Mouse (Mus musculus) forebrain, postnatal 0 days (tissue): Measurements from ENCODE around the gene Gtf3c5. TPM values are rescaled to one million over a fixed set of nuclear protein-coding genes. Genes with fewer than 3 reads are reported as not detected.
A peak's percentile ranks its signal among the peaks of the same experiment; 100 is the strongest.

Experiments used
- ATAC-seq: fragments of 200-750 bp; cut with Nextera tagmentation; 2 replicates; pipeline ENCODE4 v1.8.0; 2017; ENCODE audit warnings: mild to moderate bottlenecking, moderate library complexity
- DNase-seq: peaks from one replicate; pipeline ENCODE4 v3.0.0-alpha.2; 2015
- H3K27ac ChIP-seq: fragments of 300-500 bp; sonication (generic); 2 replicates; pipeline ENCODE4 v1.5.1; 2014; ENCODE audit warnings: low read depth, mild to moderate bottlenecking, antibody characterized with exemption, low read length, moderate library complexity, mixed read lengths
- H3K27me3 ChIP-seq: fragments of 300-500 bp; sonication (generic); 2 replicates; pipeline ENCODE4 v1.6.1; 2014; ENCODE audit warnings: mild to moderate bottlenecking, low read length, mixed read lengths; ENCODE audit not compliant: insufficient read depth
- H3K36me3 ChIP-seq: fragments of 300-500 bp; sonication (generic); 2 replicates; pipeline ENCODE4 v1.6.1; 2014; ENCODE audit warnings: mild to moderate bottlenecking, moderate library complexity; ENCODE audit not compliant: insufficient read depth
- H3K4me1 ChIP-seq: fragments of 300-500 bp; sonication (generic); 2 replicates; pipeline ENCODE4 v1.6.1; 2014; ENCODE audit warnings: antibody characterized with exemption; ENCODE audit not compliant: insufficient read depth
- H3K4me2 ChIP-seq: fragments of 300-500 bp; sonication (generic); 2 replicates; pipeline ENCODE4 v1.6.1; 2014; ENCODE audit warnings: low read depth, mild to moderate bottlenecking, moderate library complexity
- H3K4me3 ChIP-seq: fragments of 300-500 bp; sonication (generic); 2 replicates; pipeline ENCODE4 v1.5.1; 2014; ENCODE audit warnings: low read depth, low read length, mixed read lengths
- H3K9ac ChIP-seq: fragments of 300-500 bp; sonication (generic); 2 replicates; pipeline ENCODE4 v1.6.1; 2014; ENCODE audit warnings: mild to moderate bottlenecking
- H3K9me3 ChIP-seq: fragments of 300-500 bp; sonication (generic); 2 replicates; pipeline ENCODE4 v1.6.1; 2016; ENCODE audit warnings: low read length
- CTCF ChIP-seq: sonication (generic); IDR thresholded peaks from 2 replicates; pipeline ENCODE4 v1.5.1; 2016; ENCODE audit warnings: antibody characterized with exemption, control low read depth, low read depth
- WGBS: fragments of 180-500 bp; shearing (Covaris S2); extraction: QIAGEN DNeasy Blood & Tissue Kit; methylation state at CpG from one replicate; pipeline ENCODE4 v1.1.7; 2014; 5-methylcytosine and 5-hydroxymethylcytosine counted together
- polyA plus RNA-seq: library from polyadenylated mRNA; unstranded; fragments of >200 nt; fragmentation: Nextera tagmentation; extraction: Ambion mirVana; gene quantifications from 2 replicates; pipeline ENCODE4 v1.2.1, GENCODE M21; 2015
- total RNA-seq: library from RNA; depleted of rRNA; stranded (reverse); fragments of >200 nt; gene quantifications from 2 replicates; pipeline ENCODE4 v1.2.3, GENCODE M21; 2014

Gene Gtf3c5
- total and polyA plus RNA-seq, 2 experiments from 2014 or later, result 32.7 to 33.3 TPM

GRCm38 (mm10) chr2:28532938-28533771, 50.4 kb downstream of the Gtf3c5 start:
- 6% methylated on average over 48 of the region's 49 CpGs for WGBS

GRCm38 (mm10) chr2:28530311-28530710, 53.2 kb downstream of the Gtf3c5 start:
- H3K9ac ChIP-seq, result no peak overlapping the region
- no peak overlapping the region for H3K27ac ChIP-seq
- WGBS, result 57% methylated on average over 7 of the region's 7 CpGs
- peaks cover 31% of the 10 kb centered on the region for H3K4me1 ChIP-seq
- H3K27me3 ChIP-seq, result no peaks in the 10 kb centered on the region
- ATAC-seq, result no peak
- no peak overlapping the region for H3K4me2 ChIP-seq
- H3K4me3 ChIP-seq, result no peak overlapping the region
- no peak for TF ChIP-seq CTCF
- H3K36me3 ChIP-seq, result no peaks in the 10 kb centered on the region
- no peak for DNase-seq
- H3K9me3 ChIP-seq, result no peaks in the 10 kb centered on the region

More at GRCm38 (mm10) chr2:28532938-28533771, 50.4 kb downstream of the Gtf3c5 start:
- H3K9me3 ChIP-seq, result no peaks in the 10 kb centered on the region
- 0 out of 2 replicates have a peak, but pooled peaks have one; percentile 2 for TF ChIP-seq CTCF
- peak overlapping the region; percentile 48 for H3K4me3 ChIP-seq
- peak overlapping the region; percentile 87 for H3K4me2 ChIP-seq
- H3K4me1 ChIP-seq, result peaks cover 51% of the 10 kb centered on the region
- ATAC-seq (peak; percentile 91), DNase-seq (peak; percentile 85)
- H3K27me3 ChIP-seq, result no peaks in the 10 kb centered on the region
- no peaks in the 10 kb centered on the region for H3K36me3 ChIP-seq
- peak overlapping the region; percentile 77 for H3K27ac ChIP-seq
- peak overlapping the region; percentile 68 for H3K9ac ChIP-seq

GRCm38 (mm10) chr2:28529856-28530255, 53.7 kb downstream of the Gtf3c5 start:
- ATAC-seq (no peak), DNase-seq (no peak)
- Histone ChIP-seq H3K36me3 (no peaks in the 10 kb centered on the region), H3K4me1 (peaks cover 29% of the 10 kb centered on the region), H3K27ac (no peak overlapping the region), H3K9ac (no peak overlapping the region), H3K4me2 (no peak overlapping the region), H3K9me3 (no peaks in the 10 kb centered on the region), H3K4me3 (no peak overlapping the region), H3K27me3 (no peaks in the 10 kb centered on the region)
- 65% methylated on average over 4 of the region's 4 CpGs for WGBS
- TF ChIP-seq CTCF, result no peak

DNA sequence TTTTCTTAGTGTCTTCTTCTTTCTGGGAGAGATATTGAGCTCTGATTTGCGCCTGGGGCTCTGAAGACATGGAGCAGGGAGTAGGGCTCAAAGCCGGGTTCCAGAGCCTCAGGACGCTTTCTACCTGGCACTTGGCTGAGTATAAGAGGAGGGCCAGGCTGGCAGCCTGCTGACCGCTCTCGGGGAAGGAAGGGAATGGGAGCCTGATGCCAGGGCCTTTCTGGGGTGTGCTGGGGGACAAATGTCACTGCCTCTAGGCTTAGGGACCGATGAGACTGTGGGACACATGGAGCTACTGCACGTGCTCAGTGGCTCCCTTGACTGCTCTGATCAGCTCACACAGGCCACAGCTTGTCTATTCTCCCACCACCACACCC, 55.2 kb downstream of the Gtf3c5 start:
- WGBS, result 83% methylated on average over 7 of the region's 7 CpGs
- Histone ChIP-seq H3K36me3 (no peaks in the 10 kb centered on the region), H3K4me3 (no peak overlapping the region), H3K27ac (no peak overlapping the region), H3K9me3 (no peaks in the 10 kb centered on the region), H3K4me2 (no peak overlapping the region), H3K9ac (no peak overlapping the region), H3K4me1 (peaks cover 14% of the 10 kb centered on the region; the same call in 1 of the 2 replicates), H3K27me3 (no peaks in the 10 kb centered on the region)
- no peak for TF ChIP-seq CTCF
- ATAC-seq (no peak), DNase-seq (no peak)

- no peak overlapping the region for H3K27ac ChIP-seq
- no peaks in the 10 kb centered on the region for H3K9me3 ChIP-seq
- ATAC-seq (no peak), DNase-seq (no peak)
- no peak overlapping the region for H3K4me3 ChIP-seq
- H3K9ac ChIP-seq, result no peak overlapping the region
- no peak overlapping the region for H3K4me2 ChIP-seq
- TF ChIP-seq CTCF, result no peak
- 0 out of 2 replicates have a peak, but pooled peaks cover under 1% of the 10 kb centered on the region for H3K36me3 ChIP-seq
- H3K4me1 ChIP-seq, result peaks cover 10% of the 10 kb centered on the region; the same call in 1 of the 2 replicates
- WGBS, result 86% methylated on average over 20 of the region's 20 CpGs
- no peaks in the 10 kb centered on the region for H3K27me3 ChIP-seq
Observed at GRCm38 (mm10) chr2:28527436-28528353, 55.9 kb downstream of the Gtf3c5 start.

DNA sequence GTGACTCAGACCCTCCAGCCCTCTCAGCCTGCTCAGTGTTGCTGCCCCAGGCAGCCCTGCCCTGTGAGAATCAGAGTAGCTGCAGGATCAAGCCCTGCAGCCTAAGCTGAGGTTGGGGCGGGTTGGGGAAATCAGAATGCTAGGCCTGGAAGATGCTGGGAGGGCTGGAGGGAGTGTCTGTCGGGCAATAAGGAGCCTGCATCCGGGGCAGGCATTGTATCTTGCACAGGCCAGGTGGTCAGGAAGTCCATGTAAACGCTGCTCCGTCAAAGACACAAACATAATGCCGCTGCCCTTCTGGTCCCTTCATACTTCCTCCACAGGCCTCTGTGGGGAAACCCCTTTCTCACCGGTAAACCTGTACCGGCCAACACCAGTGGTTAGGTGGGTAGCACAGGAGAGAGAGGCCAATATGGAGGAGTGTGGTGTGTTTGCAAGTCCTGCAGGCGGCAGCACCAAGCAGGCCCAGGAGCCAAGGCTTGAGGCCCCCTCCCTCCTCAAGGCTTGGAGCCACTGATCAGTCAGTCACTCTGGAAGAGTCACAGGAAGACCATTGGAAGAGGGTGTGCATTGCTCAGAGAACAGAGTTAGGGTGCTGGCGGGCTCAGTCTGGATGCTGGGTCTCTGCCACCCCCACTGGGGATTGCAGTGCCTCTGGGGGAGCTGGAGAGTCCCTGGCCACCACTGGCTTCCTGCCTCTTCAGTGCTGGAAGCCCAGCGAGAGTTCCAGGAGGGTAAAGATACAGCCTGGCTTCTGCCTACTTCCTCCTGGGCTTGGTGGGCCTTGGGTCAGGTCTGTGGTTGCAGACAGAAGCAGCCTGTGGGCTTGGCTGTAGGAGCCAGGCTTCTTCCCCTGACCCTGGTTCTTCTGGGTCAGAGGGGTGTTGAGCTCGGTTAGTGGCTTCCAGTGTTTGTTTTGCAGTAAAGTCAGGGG, 57.3 kb downstream of the Gtf3c5 start:
- Histone ChIP-seq H3K4me2 (no peak overlapping the region), H3K4me1 (peaks cover 6% of the 10 kb centered on the region; the same call in 1 of the 2 replicates)
- TF ChIP-seq CTCF, result peak; percentile 53

More for the DNA sequence above, 57.3 kb downstream of the Gtf3c5 start:
- Histone ChIP-seq H3K9me3 (no peaks in the 10 kb centered on the region), H3K4me3 (no peak overlapping the region), H3K27me3 (no peaks in the 10 kb centered on the region), H3K36me3 (peaks cover 9% of the 10 kb centered on the region; the same call in 1 of the 2 replicates), H3K27ac (no peak overlapping the region), H3K9ac (peak overlapping the region; percentile 15; the same call in 1 of the 2 replicates)
- 49% methylated on average over 12 of the region's 12 CpGs for WGBS
- no peak for DNase-seq
- ATAC-seq, result no peak
